Mouse (Mus musculus): ENCODE measurements at regions not wholly inside any gene's neighbourhood (a gene's known extent, or its start where the extent isn't known, plus 50 kb on each side); places are given as distances from the start of the nearest gene placed in this dataset.

- DNase-seq (ENCODE audit: low spot score): peak; percentile 51
These were observed 62.0 kb upstream of the Egflam start for GRCm38 (mm10) chr15:7459992-7460820.

GRCm38 (mm10) chr15:7462549-7462948, 64.4 kb upstream of the Egflam start:
- DNase-seq (ENCODE audit: low spot score): no peak

DNA sequence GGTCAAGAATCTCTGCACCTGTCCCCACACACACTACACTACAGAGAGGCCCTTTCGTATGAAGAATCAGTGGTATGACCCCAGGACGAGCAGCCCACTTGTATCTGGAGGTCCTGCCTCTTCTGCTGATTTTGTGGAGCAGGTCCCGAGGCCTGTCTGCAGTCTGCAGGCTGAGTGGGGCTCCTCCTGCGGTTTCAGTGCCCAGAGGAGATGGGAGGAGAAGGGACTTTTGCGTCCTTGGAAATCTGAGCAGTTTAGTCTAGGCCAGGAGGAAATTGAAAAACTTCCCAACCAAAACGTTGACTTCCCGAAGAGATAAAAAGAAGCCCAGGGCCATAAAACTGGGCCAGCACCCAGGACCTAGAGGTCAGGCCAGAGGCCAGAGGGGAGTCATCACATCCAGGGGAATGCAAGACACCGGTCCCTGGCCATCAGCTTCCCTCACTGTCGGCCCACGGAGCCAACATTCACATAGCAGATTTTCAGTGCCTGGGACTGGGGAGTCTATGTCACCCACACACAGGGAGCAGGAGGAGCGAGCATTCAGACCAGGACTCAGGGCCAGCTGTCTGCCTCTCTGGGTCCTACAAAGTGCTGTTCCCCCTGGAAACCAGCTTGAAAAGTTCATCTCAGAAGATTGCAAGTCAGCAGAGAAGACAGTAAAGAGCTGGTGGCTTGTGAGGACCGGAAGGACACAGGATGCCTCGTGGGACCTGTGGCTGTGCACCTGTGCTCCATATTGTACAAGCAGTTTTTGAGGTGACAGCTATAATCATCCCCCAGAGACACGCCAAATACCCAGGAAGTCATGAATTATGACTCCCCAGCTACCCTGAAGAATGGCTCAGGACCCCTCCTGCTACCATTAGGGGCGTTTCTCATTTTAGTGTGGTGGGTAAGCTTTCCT, 65.5 kb upstream of the Egflam start:
- no peak for DNase-seq (ENCODE audit: low spot score)

DNA sequence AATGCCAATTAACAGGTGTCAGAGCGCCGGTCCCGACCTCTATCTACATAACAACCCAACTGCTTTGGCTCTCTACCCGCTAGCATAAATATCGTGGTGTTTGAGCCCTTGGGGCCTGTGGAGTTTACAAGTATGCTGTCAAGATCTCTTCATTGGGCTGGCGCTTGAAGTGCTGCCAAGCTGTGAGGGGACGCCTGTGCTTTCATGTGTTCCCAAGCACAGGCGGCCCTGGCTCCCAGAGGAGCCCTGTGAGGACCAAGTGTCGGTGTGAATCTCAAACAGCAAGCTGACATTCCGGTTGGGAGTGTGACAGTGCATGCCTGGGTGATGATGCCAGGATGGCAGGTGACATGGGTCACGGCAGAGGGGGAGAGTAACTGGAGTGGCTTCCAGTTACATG, 82.0 kb upstream of the Egflam start:
- DNase-seq (ENCODE audit: low spot score): no peak

DNA sequence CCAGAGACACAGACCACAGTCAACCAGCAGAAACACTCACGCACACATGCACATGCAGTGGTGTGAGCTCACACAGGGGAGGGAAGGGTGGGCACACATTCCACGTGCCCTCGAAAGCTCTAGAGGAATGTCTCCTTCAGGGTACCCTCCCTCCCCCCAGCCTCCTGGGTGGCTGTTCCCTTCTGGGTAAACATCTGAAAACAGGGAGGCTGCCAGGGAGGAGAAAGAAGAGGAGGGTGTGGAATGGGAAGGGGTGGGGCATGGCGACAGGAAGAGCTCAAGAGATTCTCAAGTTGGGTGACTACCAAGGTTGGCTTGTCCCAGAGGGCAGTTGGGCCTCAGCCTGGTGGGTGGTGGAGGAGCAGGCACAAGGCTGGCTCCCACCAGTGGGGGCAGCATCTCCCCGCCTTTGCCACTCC, 82.6 kb upstream of the Egflam start:
- DNase-seq (ENCODE audit: low spot score): no peak

- no peak for DNase-seq (ENCODE audit: low spot score)
These were observed 85.5 kb upstream of the Egflam start for GRCm38 (mm10) chr15:7483686-7484085.

DNA sequence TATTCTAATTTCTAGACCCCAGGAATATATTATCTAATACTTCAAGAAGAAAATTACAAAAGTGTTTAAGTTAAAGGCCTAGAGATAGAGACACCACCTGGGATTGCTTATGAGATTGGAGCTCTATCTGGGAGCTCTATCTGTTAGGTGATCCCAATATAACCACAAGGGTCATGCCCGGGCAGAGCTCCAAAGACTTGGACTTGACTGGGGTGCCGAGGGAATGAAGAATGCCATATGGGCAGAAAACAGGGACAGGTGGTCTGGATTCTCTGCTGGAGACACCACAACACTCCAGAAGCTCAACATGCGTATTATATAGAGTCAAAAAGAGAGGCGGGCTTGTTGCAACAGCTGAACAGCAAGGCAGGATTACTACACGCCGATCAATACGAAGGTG, 92.9 kb upstream of the Egflam start:
- no peak for DNase-seq (ENCODE audit: low spot score)

GRCm38 (mm10) chr15:7493126-7493669, 95.0 kb upstream of the Egflam start:
- DNase-seq (ENCODE audit: low spot score): no peak

GRCm38 (mm10) chr15:7497852-7498251, 99.7 kb upstream of the Egflam start:
- DNase-seq (ENCODE audit: low spot score): no peak

- no peak for DNase-seq (ENCODE audit: low spot score)
These were observed 110.3 kb upstream of the Egflam start for GRCm38 (mm10) chr15:7508535-7508934.

DNA sequence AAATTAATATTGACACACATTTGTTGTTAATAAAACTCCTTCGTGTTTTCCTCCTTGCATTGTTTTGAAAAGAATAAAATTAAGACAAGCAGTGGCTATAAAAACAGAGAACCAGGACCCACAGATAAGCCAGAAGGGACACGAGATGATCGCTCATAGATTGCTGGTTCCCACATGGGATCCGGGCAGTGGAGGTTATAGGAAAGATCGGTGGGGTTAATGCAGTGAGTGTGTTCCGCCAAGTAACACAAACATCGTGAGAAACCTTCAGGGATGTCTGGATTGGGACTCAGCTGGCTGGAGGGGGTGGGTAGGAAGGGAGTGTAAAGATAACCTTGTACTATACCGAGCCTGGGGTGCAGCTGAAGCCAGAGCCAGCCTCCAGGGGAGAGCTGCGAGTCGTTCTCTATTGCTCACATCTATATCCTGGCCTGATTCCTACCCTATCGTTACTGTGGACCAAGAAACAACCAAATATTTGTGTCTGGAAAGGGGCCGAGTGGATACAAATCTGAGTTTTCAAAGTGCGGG, 116.6 kb upstream of the Egflam start:
- DNase-seq (ENCODE audit: low spot score): no peak

DNA sequence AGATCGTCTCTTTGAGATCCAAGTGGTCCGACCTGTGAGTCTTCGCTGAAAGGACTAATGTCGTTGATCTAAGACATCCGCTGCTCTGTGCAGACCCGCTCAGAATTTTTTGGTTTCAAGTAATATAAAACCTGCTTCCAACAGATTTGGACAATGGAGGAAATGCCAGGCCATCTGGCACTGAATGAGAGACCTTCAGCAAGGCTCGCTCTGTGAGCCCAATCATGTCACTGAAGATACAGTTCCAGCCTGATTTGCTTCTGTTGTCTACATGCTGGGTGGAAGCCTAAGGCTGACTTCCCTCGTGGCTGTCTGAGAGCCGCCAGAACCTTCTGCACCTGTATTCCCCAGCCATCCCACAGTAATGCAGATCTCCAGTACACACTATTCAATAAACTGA, 123.4 kb upstream of the Egflam start:
- DNase-seq (ENCODE audit: low spot score): no peak

- no peak for DNase-seq (ENCODE audit: low spot score)
These were observed 124.9 kb upstream of the Egflam start for GRCm38 (mm10) chr15:7522902-7523786.

- DNase-seq (ENCODE audit: low spot score): no peak
These were observed 132.9 kb upstream of the Egflam start for GRCm38 (mm10) chr15:7530959-7531588.

DNA sequence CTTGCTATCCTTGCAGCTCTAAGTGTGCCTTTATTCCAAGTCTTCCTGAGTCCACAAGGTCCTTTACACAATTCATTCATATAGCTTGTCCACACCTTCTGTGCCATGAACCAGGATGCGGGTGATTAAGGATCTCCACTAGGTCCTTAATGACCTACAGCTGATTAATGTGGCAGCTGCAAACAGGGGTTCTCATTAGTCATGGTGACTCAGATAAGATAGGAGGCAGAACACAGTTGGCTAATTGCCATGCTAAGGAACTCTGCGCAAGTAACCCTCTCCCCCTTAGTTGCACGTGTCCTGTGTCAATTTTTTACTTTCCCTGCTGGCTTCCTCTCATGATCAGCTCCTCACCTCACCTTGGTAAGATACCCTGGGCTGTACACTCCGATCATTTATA, 139.7 kb upstream of the Egflam start:
- no peak for DNase-seq (ENCODE audit: low spot score)

- no peak for DNase-seq (ENCODE audit: low spot score)
These were observed 155.1 kb upstream of the Egflam start for GRCm38 (mm10) chr15:7553190-7553895.

GRCm38 (mm10) chr15:7554433-7554832, 156.2 kb upstream of the Egflam start:
- no peak for DNase-seq (ENCODE audit: low spot score)

DNA sequence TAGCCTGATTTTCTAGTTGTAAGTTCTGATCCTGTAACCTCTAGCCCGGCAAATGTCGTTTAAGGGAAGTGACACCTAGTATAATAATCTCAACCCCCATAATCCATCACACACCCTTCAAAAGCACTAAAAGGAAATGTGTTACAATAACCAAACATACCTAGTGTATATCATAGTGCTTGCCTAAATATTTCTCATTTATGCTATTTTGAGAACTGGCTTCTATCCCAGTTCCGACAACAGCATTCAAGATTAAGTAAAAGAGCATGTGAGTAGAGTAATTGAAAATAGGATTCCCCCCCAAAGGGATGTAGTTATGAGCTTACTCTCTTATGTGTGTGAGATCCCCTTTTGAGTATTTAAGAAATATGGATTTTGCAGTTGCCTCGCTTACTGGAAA, 165.1 kb upstream of the Egflam start:
- no peak for DNase-seq (ENCODE audit: low spot score)

GRCm38 (mm10) chr15:7563726-7564125, 165.5 kb upstream of the Egflam start:
- no peak for DNase-seq (ENCODE audit: low spot score)

- no peak for DNase-seq (ENCODE audit: low spot score)
These were observed 174.0 kb upstream of the Egflam start for GRCm38 (mm10) chr15:7572221-7572620.

All from left cerebral cortex, adult 11 months (tissue).